Mouse (Mus musculus) spleen, adult 2 months (tissue): ENCODE results near the gene Tbc1d10a.

Experiments
- CTCF ChIP-seq: fragments of 200-500 bp; IDR thresholded peaks from 2 replicates; pipeline ENCODE4 v1.5.1; 2011; ENCODE audit warnings: mild to moderate bottlenecking, inconsistent platforms; ENCODE audit not compliant: insufficient read depth, insufficient read length, insufficient replicate concordance; ENCODE audit errors: extremely low read depth
- POLR2A ChIP-seq: fragments of 200-500 bp; IDR thresholded peaks from 2 replicates; pipeline ENCODE4 v1.6.1; 2011; ENCODE audit warnings: low read depth, low read length, inconsistent platforms

DNA sequence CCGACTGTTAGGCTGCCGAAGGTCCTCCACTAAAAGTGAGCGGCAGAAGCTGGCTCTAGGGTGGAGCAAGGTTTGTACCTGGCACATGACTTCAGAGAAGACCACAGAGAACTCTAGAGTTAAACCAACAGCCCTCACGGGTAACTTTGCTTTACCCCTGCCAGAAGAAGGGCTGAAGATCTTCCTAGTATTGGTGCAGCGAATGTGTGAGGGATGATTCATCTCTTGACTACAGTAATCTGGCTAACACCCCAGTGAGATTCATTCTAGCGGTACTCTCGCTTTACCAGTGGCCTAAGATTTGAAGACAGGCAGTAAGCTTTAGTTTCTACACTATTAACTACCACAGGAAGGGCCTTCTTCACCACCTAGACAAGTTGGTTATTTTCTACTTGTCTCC is 19.4 kb downstream of the Tbc1d10a start:
- TF ChIP-seq POLR2A: no peak
- TF ChIP-seq CTCF: no peak
